Mouse (Mus musculus) CH12.LX (cell line): ENCODE data around the gene Slc39a1. TPM values are rescaled to one million over a fixed set of nuclear protein-coding genes. Genes with fewer than 3 reads are reported as not detected.

Experiments
- DNase-seq: peaks from one replicate; pipeline ENCODE4 v3.0.0-alpha.2; 2013; ENCODE audit errors: extremely low read depth
- H3K27ac ChIP-seq: 2 replicates; pipeline ENCODE4 v1.5.1; 2012; ENCODE audit warnings: low read depth, mild to moderate bottlenecking, control low read depth, moderate library complexity; ENCODE audit not compliant: insufficient read depth
- H3K27me3 ChIP-seq: replicated peaks from 2 replicates; pipeline ENCODE3; 2012; ENCODE audit warnings: inconsistent platforms
- H3K36me3 ChIP-seq, 2 experiments: replicated peaks in 1 of 2; 2 replicates each; pipeline versions ENCODE3 to v1.6.1; 2012; ENCODE audit warnings: inconsistent platforms in 1 of 2, low read length in 1 of 2, mild to moderate bottlenecking in 1 of 2, mixed read lengths in 1 of 2, moderate library complexity in 1 of 2; ENCODE audit not compliant: control insufficient read depth in 1 of 2, insufficient read depth in 1 of 2
- H3K4me1 ChIP-seq, 2 experiments: 2 replicates each; pipeline ENCODE4 v1.6.1; 2012; ENCODE audit warnings: inconsistent platforms in 1 of 2, moderate library complexity in 1 of 2; ENCODE audit not compliant: insufficient read depth in 2 of 2, control insufficient read depth in 1 of 2
- H3K4me2 ChIP-seq: 2 replicates; pipeline ENCODE4 v1.6.1; 2012; ENCODE audit warnings: low read depth, mild to moderate bottlenecking, control low read depth; ENCODE audit not compliant: poor library complexity, insufficient read depth, severe bottlenecking
- H3K4me3 ChIP-seq, 3 experiments: fragments of 150-350 bp in 1 of 3; sonication (generic) in 1 of 3; replicated peaks in 1 of 3; 2 replicates each; pipeline versions ENCODE3 to v1.5.1; 2011 to 2012; ENCODE audit warnings: low read depth in 2 of 3, low read length in 2 of 3, mild to moderate bottlenecking in 2 of 3, moderate library complexity in 2 of 3, control low read depth in 1 of 3, improper control_type of control experiment in 1 of 3, inconsistent platforms in 1 of 3, mixed read lengths in 1 of 3; ENCODE audit not compliant: poor library complexity in 1 of 3
- H3K79me2 ChIP-seq: replicated peaks from 2 replicates; pipeline ENCODE4 v1.6.1; 2012; ENCODE audit warnings: mild to moderate bottlenecking, moderate library complexity; ENCODE audit not compliant: control insufficient read depth, poor library complexity, insufficient read depth, severe bottlenecking; ENCODE audit errors: extremely low read depth
- H3K9ac ChIP-seq: 2 replicates; pipeline ENCODE4 v1.6.1; 2012; ENCODE audit warnings: low read depth, mild to moderate bottlenecking, control low read depth, moderate library complexity; ENCODE audit not compliant: insufficient read depth
- H3K9me3 ChIP-seq: replicated peaks from 2 replicates; pipeline ENCODE3; 2012; ENCODE audit warnings: low read length, inconsistent platforms, mixed read lengths
- BHLHE40 ChIP-seq: IDR thresholded peaks from 2 replicates; pipeline ENCODE4 v1.6.1; 2011; ENCODE audit warnings: mild to moderate bottlenecking, low read depth, low read length, improper control_type of control experiment
- CHD1 ChIP-seq: IDR thresholded peaks from 2 replicates; pipeline ENCODE4 v1.6.1; 2012; ENCODE audit warnings: low read depth, low read length, improper control_type of control experiment, inconsistent platforms
- CHD2 ChIP-seq: IDR thresholded peaks from 2 replicates; pipeline ENCODE4 v1.6.1; 2011; ENCODE audit warnings: low read length, improper control_type of control experiment
- CTCF ChIP-seq, 2 experiments: IDR thresholded peaks in 1 of 2; conservative IDR thresholded peaks in 1 of 2; 2 replicates each; pipeline ENCODE4 v1.5.1; 2011 to 2012; ENCODE audit warnings: low read depth in 2 of 2, low read length in 2 of 2, improper control_type of control experiment in 1 of 2, inconsistent platforms in 1 of 2, mild to moderate bottlenecking in 1 of 2, moderate library complexity in 1 of 2
- ELF1 ChIP-seq: IDR thresholded peaks from 2 replicates; pipeline ENCODE4 v1.6.1; 2014; ENCODE audit warnings: low read depth, mild to moderate bottlenecking, inconsistent platforms, low read length, improper control_type of control experiment
- EP300 ChIP-seq: IDR thresholded peaks from 2 replicates; pipeline ENCODE4 v1.6.1; 2011; ENCODE audit warnings: low read length, improper control_type of control experiment
- ETS1 ChIP-seq: conservative IDR thresholded peaks from 2 replicates; pipeline ENCODE4 v1.6.1; 2012; ENCODE audit warnings: low read depth, mild to moderate bottlenecking, inconsistent platforms, low read length, improper control_type of control experiment, moderate library complexity
- GABPA ChIP-seq: IDR thresholded peaks from 2 replicates; pipeline ENCODE4 v1.6.1; 2012; ENCODE audit warnings: low read depth, low read length, improper control_type of control experiment, inconsistent platforms; ENCODE audit not compliant: insufficient replicate concordance
- HCFC1 ChIP-seq: IDR thresholded peaks from 2 replicates; pipeline ENCODE4 v1.6.1; 2012; ENCODE audit warnings: low read depth, mild to moderate bottlenecking, inconsistent platforms, low read length, improper control_type of control experiment
- IRF4 ChIP-seq: IDR thresholded peaks from 2 replicates; pipeline ENCODE4 v1.6.1; 2014; ENCODE audit warnings: low read depth, mild to moderate bottlenecking, inconsistent platforms, low read length, improper control_type of control experiment
- KAT2A ChIP-seq: IDR thresholded peaks from 2 replicates; pipeline ENCODE4 v1.6.1; 2012; ENCODE audit warnings: low read length, improper control_type of control experiment, inconsistent platforms; ENCODE audit not compliant: insufficient replicate concordance
- MAFK ChIP-seq: IDR thresholded peaks from 2 replicates; pipeline ENCODE4 v1.6.1; 2011; ENCODE audit warnings: low read length, improper control_type of control experiment; ENCODE audit not compliant: insufficient replicate concordance
- MAX ChIP-seq: IDR thresholded peaks from 2 replicates; pipeline ENCODE4 v1.6.1; 2011; ENCODE audit warnings: low read length, improper control_type of control experiment
- MAZ ChIP-seq: IDR thresholded peaks from 2 replicates; pipeline ENCODE4 v1.6.1; 2012; ENCODE audit warnings: low read depth, mild to moderate bottlenecking, inconsistent platforms, low read length, improper control_type of control experiment, moderate library complexity
- MEF2A ChIP-seq: IDR thresholded peaks from 2 replicates; pipeline ENCODE4 v1.6.1; 2014; ENCODE audit warnings: low read depth, mild to moderate bottlenecking, inconsistent platforms, low read length, improper control_type of control experiment, borderline replicate concordance
- MXI1 ChIP-seq: IDR thresholded peaks from 2 replicates; pipeline ENCODE4 v1.6.1; 2011; ENCODE audit warnings: mild to moderate bottlenecking, low read depth, low read length, improper control_type of control experiment
- MYC ChIP-seq: IDR thresholded peaks from 2 replicates; pipeline ENCODE4 v1.6.1; 2011; ENCODE audit warnings: low read depth, mild to moderate bottlenecking, improper control_type of control experiment, low read length
- NRF1 ChIP-seq: IDR thresholded peaks from 2 replicates; pipeline ENCODE4 v1.6.1; 2014; ENCODE audit warnings: low read depth, mild to moderate bottlenecking, inconsistent platforms, low read length, improper control_type of control experiment, moderate library complexity
- PAX5 ChIP-seq: IDR thresholded peaks from 2 replicates; pipeline ENCODE4 v1.6.1; 2012; ENCODE audit warnings: low read length, inconsistent platforms, mixed read lengths
- POLR2A ChIP-seq: IDR thresholded peaks from 2 replicates; pipeline ENCODE4 v1.6.1; 2011; ENCODE audit warnings: low read depth, mild to moderate bottlenecking, improper control_type of control experiment, low read length
- RAD21 ChIP-seq: IDR thresholded peaks from 2 replicates; pipeline ENCODE4 v1.6.1; 2011; ENCODE audit warnings: low read depth, mild to moderate bottlenecking, low read length, improper control_type of control experiment, moderate library complexity
- RCOR1 ChIP-seq: conservative IDR thresholded peaks from 2 replicates; pipeline ENCODE4 v1.6.1; 2012; ENCODE audit warnings: low read depth, mild to moderate bottlenecking, inconsistent platforms, low read length, improper control_type of control experiment
- SIN3A ChIP-seq: IDR thresholded peaks from 2 replicates; pipeline ENCODE4 v1.6.1; 2012; ENCODE audit warnings: low read length, improper control_type of control experiment, inconsistent platforms
- SMC3 ChIP-seq: IDR thresholded peaks from 2 replicates; pipeline ENCODE4 v1.6.1; 2011; ENCODE audit warnings: low read depth, low read length, improper control_type of control experiment
- TBP ChIP-seq: conservative IDR thresholded peaks from 2 replicates; pipeline ENCODE4 v1.6.1; 2011; ENCODE audit warnings: low read depth, low read length, improper control_type of control experiment
- TCF12 ChIP-seq: IDR thresholded peaks from 2 replicates; pipeline ENCODE4 v1.6.1; 2014; ENCODE audit warnings: low read depth, mild to moderate bottlenecking, inconsistent platforms, low read length, improper control_type of control experiment
- UBTF ChIP-seq: IDR thresholded peaks from 2 replicates; pipeline ENCODE4 v1.6.1; 2012; ENCODE audit warnings: low read depth, mild to moderate bottlenecking, inconsistent platforms, low read length, improper control_type of control experiment, moderate library complexity
- USF1 ChIP-seq: IDR thresholded peaks from 2 replicates; pipeline ENCODE4 v1.6.1; 2014; ENCODE audit warnings: low read depth, mild to moderate bottlenecking, inconsistent platforms, low read length, improper control_type of control experiment
- USF2 ChIP-seq: conservative IDR thresholded peaks from 2 replicates; pipeline ENCODE4 v1.6.1; 2011; ENCODE audit warnings: low read depth, low read length, improper control_type of control experiment
- ZC3H11A ChIP-seq: IDR thresholded peaks from 2 replicates; pipeline ENCODE4 v1.6.1; 2012; ENCODE audit warnings: low read depth, mild to moderate bottlenecking, inconsistent platforms, low read length, improper control_type of control experiment
- ZKSCAN1 ChIP-seq: IDR thresholded peaks from 2 replicates; pipeline ENCODE4 v1.6.1; 2012; ENCODE audit warnings: low read depth, inconsistent platforms, low read length, improper control_type of control experiment, borderline replicate concordance
- dilution Hi-C: fragments of 300-500 bp; cut with MboI; formaldehyde crosslinking; loops from 2 replicates; pipeline ENCODE4 v1.14.3; 2020; ENCODE audit warnings: low sequenced_read_pairs; ENCODE audit not compliant: extremely low pct_unique_long_range_greater_than_20kb, extremely low pct_ligation_motif_present
- in situ Hi-C: fragments of 300-500 bp; cut with MboI; formaldehyde crosslinking; loops from 3 replicates; pipeline ENCODE4 v1.14.3; 2019; ENCODE audit warnings: low sequenced_read_pairs, low pct_ligation_motif_present, low pct_unique_long_range_greater_than_20kb, mixed read lengths
- polyA plus RNA-seq: library from polyadenylated mRNA; unstranded; fragments of >175 nt; gene quantifications from 2 replicates; pipeline ENCODE4 v1.2.1, GENCODE M21; 2012; ENCODE audit warnings: low read depth; ENCODE audit not compliant: insufficient read length
- total RNA-seq, 2 experiments: library from RNA; depleted of rRNA; stranded (reverse); fragments of 300-350 nt in 1 of 2; fragments of >200 nt in 1 of 2; gene quantifications; 2 replicates each; pipeline ENCODE4 v1.2.3; 2012 to 2014

The Slc39a1 gene
- total and polyA plus RNA-seq, 3 experiments = 23.8 to 42.2 (median 40.7) TPM

DNA sequence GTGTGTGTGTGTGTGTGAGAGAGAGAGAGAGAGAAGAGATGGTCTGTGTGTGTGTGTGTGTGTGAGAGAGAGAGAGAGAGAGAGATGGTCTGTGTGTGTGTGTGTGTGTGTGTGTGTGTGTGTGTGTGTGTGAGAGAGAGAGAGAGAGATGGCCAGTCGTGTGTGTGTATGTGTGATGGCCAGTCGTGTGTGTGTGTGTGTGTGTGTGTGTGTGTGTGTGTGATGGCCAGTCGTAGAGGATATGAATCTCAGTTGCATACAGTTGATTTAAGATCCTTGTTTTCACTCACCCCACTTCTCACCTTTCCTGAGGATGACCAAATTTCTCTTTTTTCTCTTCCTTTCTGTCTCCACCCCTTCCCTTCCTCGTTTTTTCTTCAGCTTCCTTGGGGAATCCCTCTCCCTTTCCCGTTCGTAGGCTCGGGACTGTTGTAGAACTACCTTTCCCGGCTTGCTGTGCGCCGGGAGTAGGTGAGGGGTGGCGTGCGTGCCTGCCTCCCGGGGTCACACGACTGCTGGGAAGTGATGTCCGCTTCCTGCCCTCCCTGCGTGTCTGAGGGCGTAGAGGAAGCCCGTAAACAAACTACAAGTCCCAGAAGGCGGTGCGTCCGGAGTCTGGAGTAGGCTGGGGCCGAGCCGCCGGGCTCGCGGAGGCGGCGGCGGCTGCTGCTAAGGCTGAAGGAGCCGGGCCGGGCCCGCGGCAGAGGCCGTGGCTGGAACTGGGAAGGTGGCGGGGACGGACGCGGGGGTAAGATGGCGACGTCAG is 5.9 kb downstream of the Slc39a1 start, which contains the start of gene Crtc2:
TSS of gene Crtc2 (plus strand) at position 511 of the 766 bp plus-strand sequence.
- peaks cover 33 to 41% of the 10 kb centered on the region in 2 experiments for H3K36me3 ChIP-seq
- in situ Hi-C loops = no loop called here
- peak; percentile 94 for DNase-seq
- peaks cover 8 to 43% of the 10 kb centered on the region in 2 experiments for H3K4me1 ChIP-seq
- no peaks in the 10 kb centered on the region for H3K27me3 ChIP-seq
- no peaks in the 10 kb centered on the region for H3K9me3 ChIP-seq
- H3K9ac ChIP-seq = peak within 1 kb of the TSS; percentile 85
- peak within 1 kb of the TSS; percentile 46 for H3K4me2 ChIP-seq
- peak within 1 kb of the TSS; percentile 91 to 95 (median 93) for H3K4me3 ChIP-seq
- H3K27ac ChIP-seq = peak within 1 kb of the TSS; percentile 91
- dilution Hi-C loops = no loop called here
- peaks cover 56% of the 10 kb centered on the region for H3K79me2 ChIP-seq
- no peak for TF ChIP-seq ZKSCAN1
- peak; percentile 83 for TF ChIP-seq SIN3A
- peak; percentile 68; the same call in 1 of the 2 replicates for TF ChIP-seq TBP
- TF ChIP-seq CHD1 = no peak
- peak; percentile 51; the same call in 1 of the 2 replicates for TF ChIP-seq POLR2A
- peak; percentile 42; the same call in 1 of the 2 replicates for TF ChIP-seq MYC
- TF ChIP-seq USF2 = no peak
- peak; percentile 99 for TF ChIP-seq KAT2A
- TF ChIP-seq ZC3H11A = no peak
- no peak for TF ChIP-seq MEF2A
- no peak for TF ChIP-seq PAX5
- TF ChIP-seq MXI1 = no peak; the same call in 1 of the 2 replicates
- TF ChIP-seq BHLHE40 = peak; percentile 93
- TF ChIP-seq TCF12 = no peak
- no peak for TF ChIP-seq EP300
- no peak for TF ChIP-seq RCOR1
- peak; percentile 90 for TF ChIP-seq MAZ
- peak; percentile 12; the same call in 1 of the 2 replicates for TF ChIP-seq ETS1
- no peak for TF ChIP-seq SMC3
- peak; percentile 24; the same call in 1 of the 2 replicates for TF ChIP-seq USF1
- peak; percentile 98 for TF ChIP-seq HCFC1
- peak; percentile 75 for TF ChIP-seq CHD2
- TF ChIP-seq ELF1 = peak; percentile 96
- no peak; a peak in 1 of 4 replicates for TF ChIP-seq CTCF (conservative IDR thresholded peaks at IDR 0.05 in 1 of 2, IDR thresholded peaks at IDR 0.05 in 1 of 2; ENCODE audit: low read depth in 2 of 2, low read length in 2 of 2)
- TF ChIP-seq MAFK = no peak
- TF ChIP-seq RAD21 = no peak
- TF ChIP-seq IRF4 = peak; percentile 42; the same call in 1 of the 2 replicates
- peak; percentile 80; the same call in 1 of the 2 replicates for TF ChIP-seq GABPA
- TF ChIP-seq MAX = peak; percentile 44; the same call in 1 of the 2 replicates
- 0 out of 2 replicates have a peak, but pooled peaks have one; percentile 50 for TF ChIP-seq UBTF
- TF ChIP-seq NRF1 = peak; percentile 56; the same call in 1 of the 2 replicates
- TF ChIP-seq, all 38 proteins: peak for 17
